Mouse (Mus musculus): ENCODE measurements around the gene Traf1. TPM values are rescaled to one million over a fixed set of nuclear protein-coding genes. Genes with fewer than 3 reads are reported as not detected.

The Traf1 gene
- 64.4 and 72.8 TPM in 2 replicates for polyA plus RNA-seq (2012; rRNA removed)

- Histone ChIP-seq H3K27me3 (ENCODE audit: control insufficient read depth, insufficient read depth, low read length) (no peaks in the 10 kb centered on the region), H3K4me1 (ENCODE audit: control insufficient read depth, insufficient read depth, insufficient read length) (peaks cover 53% of the 10 kb centered on the region), H3K4me3 (ENCODE audit: extremely low read depth, insufficient read depth, insufficient read length) (peak within 1 kb of the TSS; percentile 56), H3K36me3 (ENCODE audit: control insufficient read depth, insufficient read depth, low read length) (no peaks in the 10 kb centered on the region; the same call in 1 of the 2 replicates), H3K27ac (ENCODE audit: insufficient read depth, low read length) (peak within 1 kb of the TSS; percentile 99)
- peak; percentile 38 to 79 for DNase-seq (ENCODE audit: low read depth in 1 of 2, low spot score in 2 of 2)
- TF ChIP-seq CTCF (IDR thresholded peaks at IDR 0.05; ENCODE audit: extremely low read depth, insufficient read depth, insufficient read length, insufficient replicate concordance) (no peak), POLR2A (IDR thresholded peaks at IDR 0.05; ENCODE audit: low read depth, low read length) (peak; percentile 64)
- 2% methylated on average over 20 of the region's 20 CpGs for WGBS
Measured at GRCm38 (mm10) chr2:34961481-34962036, at the start of gene Traf1. Traf1 (minus strand) TSS chr2:34961772.

GRCm38 (mm10) chr2:34998956-34999355 lies 37.4 kb upstream of the Traf1 start:
- H3K27me3 ChIP-seq (ENCODE audit: control insufficient read depth, insufficient read depth, low read length), result no peaks in the 10 kb centered on the region
- WGBS, result 86% methylated on average over 9 of the region's 9 CpGs
- no peaks in the 10 kb centered on the region for H3K36me3 ChIP-seq (ENCODE audit: control insufficient read depth, insufficient read depth, low read length)
- H3K4me1 ChIP-seq (ENCODE audit: control insufficient read depth, insufficient read depth, insufficient read length), result no peaks in the 10 kb centered on the region
- DNase-seq (ENCODE audit: low read depth in 1 of 2, low spot score in 2 of 2), result no peak
- TF ChIP-seq POLR2A (IDR thresholded peaks at IDR 0.05; ENCODE audit: low read depth, low read length) (no peak), CTCF (IDR thresholded peaks at IDR 0.05; ENCODE audit: extremely low read depth, insufficient read depth, insufficient read length, insufficient replicate concordance) (no peak)
- H3K27ac ChIP-seq (ENCODE audit: insufficient read depth, low read length), result no peak overlapping the region
- H3K4me3 ChIP-seq (ENCODE audit: extremely low read depth, insufficient read depth, insufficient read length), result no peak overlapping the region

DNA sequence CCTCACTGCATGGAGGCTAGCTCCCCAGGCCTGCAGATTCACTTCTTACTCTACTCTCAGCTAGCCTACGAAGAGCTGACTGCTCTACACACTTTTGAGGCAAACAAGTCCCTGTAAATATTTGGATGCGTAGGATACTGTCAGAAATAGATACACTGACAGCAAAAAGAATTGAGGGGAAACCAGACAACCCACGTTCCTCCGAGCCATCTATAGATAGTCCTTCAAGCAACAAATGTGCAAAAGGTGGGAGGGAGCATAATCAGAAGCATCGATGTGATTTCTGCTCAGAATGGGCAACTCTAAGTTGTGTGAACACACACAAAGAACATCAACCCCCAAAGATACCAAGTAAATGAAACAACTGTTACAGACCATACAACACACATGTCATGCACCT lies 34.9 kb upstream of the Traf1 start:
- no peak for TF ChIP-seq POLR2A (IDR thresholded peaks at IDR 0.05; ENCODE audit: low read depth, low read length)
- TF ChIP-seq CTCF (IDR thresholded peaks at IDR 0.05; ENCODE audit: extremely low read depth, insufficient read depth, insufficient read length, insufficient replicate concordance), result no peak
- H3K27ac ChIP-seq (ENCODE audit: insufficient read depth, low read length), result no peak overlapping the region
- H3K27me3 ChIP-seq (ENCODE audit: control insufficient read depth, insufficient read depth, low read length), result no peaks in the 10 kb centered on the region
- 82% methylated on average over 5 of the region's 5 CpGs for WGBS
- no peaks in the 10 kb centered on the region for H3K4me1 ChIP-seq (ENCODE audit: control insufficient read depth, insufficient read depth, insufficient read length)
- DNase-seq (ENCODE audit: low read depth in 1 of 2, low spot score in 2 of 2), result no peak
- no peak overlapping the region for H3K4me3 ChIP-seq (ENCODE audit: extremely low read depth, insufficient read depth, insufficient read length)
- H3K36me3 ChIP-seq (ENCODE audit: control insufficient read depth, insufficient read depth, low read length), result no peaks in the 10 kb centered on the region

- 86% methylated on average over 5 of the region's 5 CpGs for WGBS
- Histone ChIP-seq H3K27ac (ENCODE audit: insufficient read depth, low read length) (no peak overlapping the region), H3K27me3 (ENCODE audit: control insufficient read depth, insufficient read depth, low read length) (no peaks in the 10 kb centered on the region), H3K4me3 (ENCODE audit: extremely low read depth, insufficient read depth, insufficient read length) (no peak overlapping the region), H3K4me1 (ENCODE audit: control insufficient read depth, insufficient read depth, insufficient read length) (no peaks in the 10 kb centered on the region), H3K36me3 (ENCODE audit: control insufficient read depth, insufficient read depth, low read length) (no peaks in the 10 kb centered on the region)
- TF ChIP-seq POLR2A (IDR thresholded peaks at IDR 0.05; ENCODE audit: low read depth, low read length) (no peak), CTCF (IDR thresholded peaks at IDR 0.05; ENCODE audit: extremely low read depth, insufficient read depth, insufficient read length, insufficient replicate concordance) (no peak)
- no peak for DNase-seq (ENCODE audit: low read depth in 1 of 2, low spot score in 2 of 2)
Measured at GRCm38 (mm10) chr2:34993696-34994356, 32.3 kb upstream of the Traf1 start.

DNA sequence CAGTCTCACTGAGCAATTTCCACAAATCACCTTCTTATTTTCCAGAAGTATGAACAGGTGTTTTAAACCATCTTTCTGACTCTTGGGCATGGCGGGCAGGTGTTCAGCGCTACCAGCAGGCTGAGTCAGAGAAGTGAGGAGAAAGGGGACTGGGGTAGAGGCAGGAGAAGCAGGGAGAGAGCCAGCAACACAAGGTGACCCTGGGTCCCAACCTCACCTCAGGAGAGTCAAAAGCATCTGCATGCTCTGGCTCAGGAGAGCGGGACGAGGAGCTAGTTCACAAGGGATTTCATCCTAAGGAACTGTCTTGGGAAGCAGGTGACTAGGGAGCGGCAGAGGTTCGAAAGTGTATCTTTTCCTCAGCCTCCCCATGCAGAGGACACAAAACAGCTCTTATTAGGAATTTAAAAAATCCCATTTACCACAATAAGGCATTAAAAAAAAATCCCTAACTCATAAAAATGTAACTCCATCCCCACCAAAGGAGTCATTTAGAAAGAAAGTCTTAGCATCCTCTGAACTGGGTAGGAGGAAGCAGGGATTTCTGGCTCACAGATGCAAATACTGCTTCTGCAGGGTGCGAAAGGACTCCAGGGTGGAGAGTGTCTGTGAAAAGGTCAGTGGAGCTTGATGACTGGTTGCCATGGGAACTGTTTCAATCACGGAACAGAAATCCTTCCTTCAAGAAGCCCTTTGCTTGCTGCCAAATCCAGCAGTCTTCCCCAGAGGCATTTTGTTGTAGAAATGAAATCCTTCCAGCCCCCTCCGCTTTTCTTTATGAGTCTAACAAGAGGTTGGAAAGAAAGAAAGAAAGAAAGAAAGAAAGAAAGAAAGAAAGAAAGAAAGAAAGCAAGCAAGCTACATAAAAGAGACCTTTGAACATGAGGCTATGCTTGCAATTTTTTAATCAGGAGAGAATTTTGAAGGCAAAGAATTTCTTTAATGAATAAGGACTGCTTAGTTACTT lies 31.4 kb upstream of the Traf1 start:
- H3K4me1 ChIP-seq (ENCODE audit: control insufficient read depth, insufficient read depth, insufficient read length), result no peaks in the 10 kb centered on the region
- 59% methylated on average over 9 of the region's 9 CpGs for WGBS
- no peak for DNase-seq (ENCODE audit: low read depth in 1 of 2, low spot score in 2 of 2)
- no peaks in the 10 kb centered on the region for H3K36me3 ChIP-seq (ENCODE audit: control insufficient read depth, insufficient read depth, low read length)
- TF ChIP-seq CTCF (IDR thresholded peaks at IDR 0.05; ENCODE audit: extremely low read depth, insufficient read depth, insufficient read length, insufficient replicate concordance) (no peak), POLR2A (IDR thresholded peaks at IDR 0.05; ENCODE audit: low read depth, low read length) (no peak)
- no peaks in the 10 kb centered on the region for H3K27me3 ChIP-seq (ENCODE audit: control insufficient read depth, insufficient read depth, low read length)
- no peak overlapping the region for H3K27ac ChIP-seq (ENCODE audit: insufficient read depth, low read length)
- H3K4me3 ChIP-seq (ENCODE audit: extremely low read depth, insufficient read depth, insufficient read length), result no peak overlapping the region

DNA sequence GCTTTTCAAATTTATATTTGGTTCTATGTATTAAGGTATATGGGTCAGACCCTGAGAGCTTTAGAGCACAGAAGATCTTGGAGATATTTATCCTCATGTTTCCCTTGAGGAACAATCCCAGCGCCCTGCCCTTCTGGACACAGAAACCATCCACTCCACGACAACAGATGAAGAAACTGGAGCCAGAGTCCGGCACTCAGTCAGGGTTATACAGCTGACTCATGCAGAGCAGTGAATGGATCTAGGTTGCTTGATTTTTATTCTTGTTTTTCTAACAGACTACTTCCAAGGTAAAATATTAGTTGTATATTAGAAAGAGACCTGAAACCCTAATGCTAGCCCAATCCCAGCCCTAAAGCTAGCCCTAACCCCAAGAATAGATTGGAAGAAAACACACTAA lies 30.4 kb upstream of the Traf1 start:
- TF ChIP-seq CTCF (IDR thresholded peaks at IDR 0.05; ENCODE audit: extremely low read depth, insufficient read depth, insufficient read length, insufficient replicate concordance), result no peak
- no peak for DNase-seq (ENCODE audit: low read depth in 1 of 2, low spot score in 2 of 2)
- Histone ChIP-seq H3K4me3 (ENCODE audit: extremely low read depth, insufficient read depth, insufficient read length) (no peak overlapping the region), H3K36me3 (ENCODE audit: control insufficient read depth, insufficient read depth, low read length) (no peaks in the 10 kb centered on the region), H3K4me1 (ENCODE audit: control insufficient read depth, insufficient read depth, insufficient read length) (no peaks in the 10 kb centered on the region), H3K27ac (ENCODE audit: insufficient read depth, low read length) (no peak overlapping the region), H3K27me3 (ENCODE audit: control insufficient read depth, insufficient read depth, low read length) (no peaks in the 10 kb centered on the region)
- 86% methylated on average over 3 of the region's 3 CpGs for WGBS
